Mouse (Mus musculus) stomach, postnatal 0 days (tissue): ENCODE results near the gene Pkn1.

Source experiments
- CTCF ChIP-seq: IDR thresholded peaks from 2 replicates; pipeline ENCODE4 v1.5.1; 2016; ENCODE audit warnings: antibody characterized with exemption, low read depth, mild to moderate bottlenecking, moderate library complexity
- EP300 ChIP-seq: optimal IDR thresholded peaks from 2 replicates; pipeline ENCODE3; 2016; ENCODE audit warnings: antibody characterized with exemption

DNA sequence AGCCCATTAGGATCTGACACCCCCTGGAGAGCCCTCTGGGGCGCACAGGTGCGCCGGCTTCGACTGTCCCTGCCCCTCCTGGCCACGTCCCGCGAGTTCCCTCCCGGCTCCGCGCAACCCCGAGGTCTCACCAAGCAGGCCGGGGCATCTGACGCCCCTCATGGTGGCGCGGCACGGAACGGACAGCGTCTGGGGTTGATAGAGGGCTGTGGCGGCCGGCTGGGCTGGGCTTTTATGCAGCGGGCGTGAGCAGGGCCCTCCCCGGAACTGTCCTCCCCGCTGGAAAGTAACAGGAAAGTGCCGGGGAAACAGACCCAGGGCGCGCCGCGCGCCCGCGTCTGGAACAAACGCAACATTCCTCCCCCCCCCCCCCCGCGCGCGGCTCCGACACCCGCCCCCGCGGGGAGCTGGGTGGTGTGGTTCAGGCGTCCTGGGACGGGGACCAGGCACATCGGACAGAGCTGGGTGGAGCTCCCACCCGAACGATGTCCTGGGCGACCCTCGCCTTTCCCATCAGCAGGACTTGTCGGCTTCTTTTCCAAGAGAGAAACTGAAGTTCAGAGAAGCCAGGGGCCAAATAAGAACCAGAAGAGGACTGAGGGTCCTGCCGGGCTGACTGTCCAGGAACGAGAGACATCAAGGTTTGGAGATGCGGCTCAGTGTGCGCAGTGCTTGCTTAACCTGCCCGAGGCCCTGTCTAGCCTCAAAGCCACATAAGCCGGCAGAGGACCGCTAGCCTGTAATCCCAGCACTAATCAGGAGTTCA is 42.2 kb upstream of the Pkn1 start, which contains the start of gene Adgre5:
- TF ChIP-seq CTCF (peak; percentile 27), EP300 (no peak)
